10 mouse cellular contexts compared by ENCODE assay signal in genomic region chr19:17355361-17355760, GRCm38 (mm10). TPM values are rescaled to one million over a fixed set of nuclear protein-coding genes. Genes with fewer than 3 reads are reported as not detected.
A peak's percentile ranks its signal among the peaks of the same experiment; 100 is the strongest.
DNase-seq lines count a peak whose midpoint lies in the region; ATAC-seq lines count a peak whose summit lies in the region.
"Had no signal": no experiment of that assay in that cellular context is flagged by ENCODE, and none has a peak within 500 bp of the region (broad histone marks: within the 10 kb centered on the region; RNA-seq: fewer than 3 reads in every experiment).

No protein-coding gene starts in this region.

- H3K9me3 ChIP-seq in heart, embryonic 12.5 days (replicated peaks) = no peaks in the 10 kb centered on the region
- no peaks in the 10 kb centered on the region for H3K9me3 ChIP-seq in embryonic facial prominence, embryonic 13.5 days
- H3K9me3 ChIP-seq in liver, embryonic 15.5 days (replicated peaks) = no peaks in the 10 kb centered on the region

- DNase-seq in heart, postnatal 4 days = no peak
- peak; percentile 51 for DNase-seq in 416B (ENCODE audit: low read depth)
- no peak for DNase-seq in urinary bladder, adult 2 months (ENCODE audit: low spot score)
- DNase-seq in frontal cortex, postnatal 10 days (ENCODE audit: low spot score in 2 of 2) = no peak
- no peak for DNase-seq in urinary bladder, postnatal 25 days (ENCODE audit: low spot score)
- DNase-seq: cerebellum, postnatal 10 days had no signal

- peaks cover 15% of the 10 kb centered on the region; the same call in 1 of the 2 replicates for H3K27me3 ChIP-seq in heart, embryonic 12.5 days (replicated peaks)
- H3K27me3 ChIP-seq in embryonic facial prominence, embryonic 13.5 days = peaks cover 33% of the 10 kb centered on the region
- H3K27me3 ChIP-seq in liver, embryonic 15.5 days = 0 out of 2 replicates have a peak, but pooled peaks cover 3% of the 10 kb centered on the region

- H3K27ac ChIP-seq in heart, embryonic 12.5 days (ENCODE audit: poor library complexity, severe bottlenecking) = no peak overlapping the region; the same call in 1 of the 2 replicates
- H3K27ac ChIP-seq in embryonic facial prominence, embryonic 13.5 days = no peak overlapping the region
- peak overlapping the region; percentile 87 for H3K27ac ChIP-seq in liver, embryonic 15.5 days (replicated peaks)

- 20% methylated on average over 4 of the region's 4 CpGs for WGBS in heart, embryonic 12.5 days
- WGBS in embryonic facial prominence, embryonic 13.5 days = 24% methylated on average over 4 of the region's 4 CpGs
- WGBS in liver, embryonic 15.5 days (ENCODE audit: insufficient replicate concordance) = 5% methylated on average over 4 of the region's 4 CpGs

- peak overlapping the region; percentile 92 for H3K4me2 ChIP-seq in heart, embryonic 12.5 days
- peak overlapping the region; percentile 90 for H3K4me2 ChIP-seq in embryonic facial prominence, embryonic 13.5 days
- H3K4me2 ChIP-seq in liver, embryonic 15.5 days = peak overlapping the region; percentile 76

- ATAC-seq in heart, embryonic 12.5 days (ENCODE audit: insufficient number of reproducible peaks, low FRiP score) = no peak
- ATAC-seq in embryonic facial prominence, embryonic 13.5 days (ENCODE audit: insufficient number of reproducible peaks, insufficient read depth, low FRiP score, low TSS enrichment, low read depth) = no peak
- ATAC-seq in liver, embryonic 15.5 days (ENCODE audit: insufficient read depth) = peak; percentile 39; the same call in 1 of the 2 replicates

- H3K4me3 ChIP-seq in heart, embryonic 12.5 days = peak overlapping the region; percentile 70
- peak overlapping the region; percentile 55 for H3K4me3 ChIP-seq in embryonic facial prominence, embryonic 13.5 days
- H3K4me3 ChIP-seq in liver, embryonic 15.5 days (replicated peaks) = peak overlapping the region; percentile 75

- H3K4me1 ChIP-seq in heart, embryonic 12.5 days (replicated peaks) = peaks cover 16% of the 10 kb centered on the region
- H3K4me1 ChIP-seq in embryonic facial prominence, embryonic 13.5 days = peaks cover 12% of the 10 kb centered on the region
- H3K4me1 ChIP-seq in liver, embryonic 15.5 days (replicated peaks) = peaks cover 73% of the 10 kb centered on the region

- no peaks in the 10 kb centered on the region for H3K36me3 ChIP-seq in heart, embryonic 12.5 days
- no peaks in the 10 kb centered on the region for H3K36me3 ChIP-seq in embryonic facial prominence, embryonic 13.5 days
- H3K36me3 ChIP-seq in liver, embryonic 15.5 days (replicated peaks) = peaks cover 30% of the 10 kb centered on the region

- no peak overlapping the region for H3K9ac ChIP-seq in heart, embryonic 12.5 days
- no peak overlapping the region for H3K9ac ChIP-seq in embryonic facial prominence, embryonic 13.5 days
- H3K9ac ChIP-seq in liver, embryonic 15.5 days = peak overlapping the region; percentile 77

RNA-seq across cellular contexts. Expression of gene Gcnt1, which starts 17.3 kb away (rescaled TPM):
- polyA plus RNA-seq in heart, embryonic 12.5 days (2016; fragmentation: Nextera tagmentation; extraction: Ambion mirVana) = 12.7 and 13.2 TPM in 2 replicates
- total RNA-seq in heart, postnatal 4 days (2021) = 10 to 100 TPM; 10.2 to 10.8 TPM
- polyA plus RNA-seq in embryonic facial prominence, embryonic 13.5 days (2015; fragmentation: Nextera tagmentation; extraction: Ambion mirVana) = 3.8 and 3.9 TPM in 2 replicates
- polyA plus RNA-seq in liver, embryonic 15.5 days (2015; fragmentation: Nextera tagmentation; extraction: Ambion mirVana) = 18.5 and 19.0 TPM in 2 replicates
- 10.7 and 12.2 TPM in 2 replicates for polyA plus RNA-seq in urinary bladder, adult 2 months (2012; rRNA removed)
- total RNA-seq: MEL had no signal

RNA-seq across cellular contexts. Expression of gene Rfk, which starts 38.5 kb away (rescaled TPM):
- 76.1 and 85.8 TPM in 2 replicates for polyA plus RNA-seq in heart, embryonic 12.5 days (2016; fragmentation: Nextera tagmentation; extraction: Ambion mirVana)
- 10 to 100 TPM; 48.3 to 57.7 TPM for total RNA-seq in heart, postnatal 4 days (2021)
- polyA plus RNA-seq in embryonic facial prominence, embryonic 13.5 days (2015; fragmentation: Nextera tagmentation; extraction: Ambion mirVana) = 87.2 and 88.0 TPM in 2 replicates
- polyA plus RNA-seq in liver, embryonic 15.5 days (2015; fragmentation: Nextera tagmentation; extraction: Ambion mirVana) = 55.3 and 58.4 TPM in 2 replicates
- 48.4 and 51.5 TPM in 2 replicates for polyA plus RNA-seq in urinary bladder, adult 2 months (2012; rRNA removed)
